Mouse (Mus musculus): ENCODE results near the gene Rictor.

- no peak for TF ChIP-seq GATA1 (IDR thresholded peaks at IDR 0.05; ENCODE audit: low read length)
- TF ChIP-seq TAL1 (IDR thresholded peaks at IDR 0.05; ENCODE audit: low read length): no peak
Measured at GRCm38 (mm10) chr15:6661951-6662350, 46.2 kb upstream of the Rictor start.
